Mouse (Mus musculus): ENCODE measurements around the gene Ssx9.
"Not testable (repeated sequence)": the region's sequence is repeated elsewhere in the genome, so short reads cannot be mapped to it uniquely, and the experiment has no call there.

Gene Ssx9

GRCm38 (mm10) chrX:8748132-8748531 is at the start of gene Ssx9:
Gene Ssx9, plus strand, starts transcription at chrX:8748432.
- DNase-seq (ENCODE audit: low read depth, low spot score), result not testable (repeated sequence)

DNA sequence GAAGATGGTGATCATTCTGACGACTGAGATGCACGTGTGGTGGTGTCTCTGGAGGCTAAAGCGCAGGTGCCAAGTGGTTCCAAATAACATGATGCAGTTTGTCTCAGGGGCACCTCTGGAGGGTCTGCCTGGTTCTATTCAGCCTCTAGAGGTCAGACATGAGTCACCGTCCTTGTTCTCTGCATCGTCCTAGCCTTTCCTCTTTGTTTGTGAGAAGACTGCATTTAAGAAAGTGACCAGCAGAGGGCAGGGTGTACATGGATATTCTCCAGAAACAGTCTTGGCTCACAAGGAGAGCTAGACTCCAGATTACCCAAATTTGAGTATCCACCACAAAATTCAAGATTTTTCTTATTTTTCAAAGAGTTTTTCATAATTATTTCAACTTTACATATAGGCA is 15.3 kb upstream of the Ssx9 start:
- peak; percentile 11 for DNase-seq (ENCODE audit: low read depth, low spot score)

DNA sequence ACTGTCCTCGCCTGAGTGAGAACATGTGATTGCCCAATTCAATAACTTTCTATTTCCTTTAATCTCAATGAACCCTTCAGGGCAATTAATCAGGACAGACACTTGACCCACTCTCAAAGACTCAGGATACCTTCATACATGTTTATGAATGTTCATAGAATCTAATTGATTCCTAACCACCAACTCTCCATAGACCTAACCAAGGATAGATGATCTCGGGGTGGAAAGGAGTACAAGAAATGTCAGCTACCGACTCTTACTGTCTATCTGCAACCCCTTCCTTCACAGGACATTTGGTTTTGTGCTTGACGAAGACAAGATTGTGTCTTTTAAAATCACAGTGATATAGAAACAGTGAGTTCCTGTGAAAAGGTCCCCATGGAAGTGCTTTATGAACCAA is 55.2 kb downstream of the Ssx9 start, which contains the start of gene Ssxb5:
Gene Ssxb5 (plus strand): TSS at position 301 of the 400 bp plus-strand sequence.
- not testable (repeated sequence) for DNase-seq (ENCODE audit: low read depth, low spot score)
